Mouse (Mus musculus): ENCODE measurements at regions not wholly inside any gene's neighbourhood (a gene's known extent, or its start where the extent isn't known, plus 50 kb on each side); places are given as distances from the start of the nearest gene placed in this dataset.

DNA sequence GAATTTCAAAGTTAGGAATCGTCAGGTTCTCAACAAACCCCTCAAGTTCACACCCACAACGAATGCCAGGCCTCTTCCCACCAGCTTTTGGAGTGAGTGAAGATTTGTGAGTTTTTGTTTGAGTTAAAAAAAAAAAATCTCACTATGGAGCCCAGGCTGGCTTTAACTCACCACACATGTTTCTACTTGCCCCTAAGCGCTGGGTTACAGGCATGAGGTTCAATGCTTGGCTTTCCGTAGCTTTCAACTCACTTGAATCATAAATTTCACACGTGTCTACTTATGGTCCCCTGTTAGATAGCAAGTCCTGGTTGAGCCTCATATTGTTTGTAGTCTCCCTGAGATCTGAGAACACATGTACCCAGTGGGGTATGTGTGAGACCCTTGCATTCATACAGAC lies 122.8 kb upstream of the Efna5 start:
- TF ChIP-seq POLR2A (IDR thresholded peaks at IDR 0.05; ENCODE audit: extremely low read depth, insufficient read depth, low read length) (no peak), CTCF (IDR thresholded peaks at IDR 0.05; ENCODE audit: extremely low read depth, insufficient read depth, low read length) (no peak)
- H3K4me1 ChIP-seq (ENCODE audit: control insufficient read depth, insufficient read depth, low read length): no peaks in the 10 kb centered on the region
- H3K4me3 ChIP-seq (ENCODE audit: insufficient read depth, low read length): no peak overlapping the region
- H3K27ac ChIP-seq (ENCODE audit: insufficient read depth, low read length): no peak overlapping the region

DNA sequence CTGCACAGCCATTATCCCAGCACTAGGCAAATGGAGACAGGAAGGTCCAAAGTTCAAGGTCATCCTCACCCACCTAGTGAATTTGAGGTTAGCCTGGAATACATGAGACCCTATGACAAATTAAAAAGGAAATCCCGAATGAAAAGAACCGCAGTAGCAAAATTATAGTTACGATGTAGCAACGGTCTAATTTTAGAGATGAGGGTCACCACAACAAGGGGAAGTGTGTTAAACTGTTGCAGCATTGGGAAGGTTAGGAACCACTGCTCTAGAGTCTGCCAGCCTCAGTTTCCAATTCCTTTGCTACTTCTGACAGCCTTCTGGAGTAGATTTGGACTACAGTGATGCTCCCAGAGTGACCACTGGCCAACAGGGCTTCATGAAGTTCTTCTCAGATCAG lies 121.6 kb upstream of the Efna5 start:
- TF ChIP-seq POLR2A (IDR thresholded peaks at IDR 0.05; ENCODE audit: extremely low read depth, insufficient read depth, low read length) (no peak), CTCF (IDR thresholded peaks at IDR 0.05; ENCODE audit: extremely low read depth, insufficient read depth, low read length) (no peak)
- no peak overlapping the region for H3K27ac ChIP-seq (ENCODE audit: insufficient read depth, low read length)
- H3K4me3 ChIP-seq (ENCODE audit: insufficient read depth, low read length): no peak overlapping the region
- no peaks in the 10 kb centered on the region for H3K4me1 ChIP-seq (ENCODE audit: control insufficient read depth, insufficient read depth, low read length)

DNA sequence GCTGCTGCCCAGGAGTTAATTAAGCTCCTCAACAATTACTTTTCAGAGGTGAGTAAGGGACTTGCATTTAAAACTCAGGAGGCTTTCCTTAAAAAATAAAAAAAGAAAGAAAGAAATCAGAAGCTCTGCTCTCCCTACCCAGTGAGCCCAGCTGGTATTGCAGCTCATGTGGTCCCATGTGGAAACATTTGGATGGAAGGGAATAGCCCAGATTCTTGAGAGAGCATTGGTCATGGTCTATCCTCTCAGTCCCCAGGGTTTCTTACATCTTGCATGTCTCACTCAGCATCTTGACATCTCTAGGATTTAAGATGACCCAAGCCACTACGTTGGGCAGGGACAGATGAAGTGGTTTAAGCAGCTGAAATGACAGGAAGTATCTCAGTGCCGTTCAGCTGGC lies 120.8 kb upstream of the Efna5 start:
- TF ChIP-seq CTCF (IDR thresholded peaks at IDR 0.05; ENCODE audit: extremely low read depth, insufficient read depth, low read length) (no peak), POLR2A (IDR thresholded peaks at IDR 0.05; ENCODE audit: extremely low read depth, insufficient read depth, low read length) (no peak)
- no peak overlapping the region for H3K4me3 ChIP-seq (ENCODE audit: insufficient read depth, low read length)
- H3K4me1 ChIP-seq (ENCODE audit: control insufficient read depth, insufficient read depth, low read length): no peaks in the 10 kb centered on the region
- H3K27ac ChIP-seq (ENCODE audit: insufficient read depth, low read length): no peak overlapping the region

DNA sequence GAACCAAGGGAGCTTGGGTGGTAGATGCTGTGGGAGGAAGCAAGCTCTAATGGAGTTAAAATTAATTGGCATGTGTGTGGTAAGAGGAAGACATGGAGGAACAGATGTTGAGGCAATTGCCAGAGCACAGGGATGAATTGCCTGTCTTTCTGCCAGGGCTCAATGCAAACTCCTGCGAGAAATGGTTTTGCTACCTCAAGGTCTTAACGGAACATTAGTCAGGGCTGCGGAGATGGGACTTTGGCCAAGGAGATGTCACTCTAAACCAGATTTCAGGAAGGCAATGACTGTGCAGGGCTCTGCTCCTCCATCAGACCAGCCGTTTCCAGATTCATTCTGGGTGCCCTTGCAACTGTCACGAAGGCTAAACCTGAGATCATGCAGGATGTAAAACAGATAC lies 116.6 kb upstream of the Efna5 start:
- no peaks in the 10 kb centered on the region for H3K4me1 ChIP-seq (ENCODE audit: control insufficient read depth, insufficient read depth, low read length)
- no peak overlapping the region for H3K27ac ChIP-seq (ENCODE audit: insufficient read depth, low read length)
- TF ChIP-seq POLR2A (IDR thresholded peaks at IDR 0.05; ENCODE audit: extremely low read depth, insufficient read depth, low read length): no peak
- no peak overlapping the region for H3K4me3 ChIP-seq (ENCODE audit: insufficient read depth, low read length)

DNA sequence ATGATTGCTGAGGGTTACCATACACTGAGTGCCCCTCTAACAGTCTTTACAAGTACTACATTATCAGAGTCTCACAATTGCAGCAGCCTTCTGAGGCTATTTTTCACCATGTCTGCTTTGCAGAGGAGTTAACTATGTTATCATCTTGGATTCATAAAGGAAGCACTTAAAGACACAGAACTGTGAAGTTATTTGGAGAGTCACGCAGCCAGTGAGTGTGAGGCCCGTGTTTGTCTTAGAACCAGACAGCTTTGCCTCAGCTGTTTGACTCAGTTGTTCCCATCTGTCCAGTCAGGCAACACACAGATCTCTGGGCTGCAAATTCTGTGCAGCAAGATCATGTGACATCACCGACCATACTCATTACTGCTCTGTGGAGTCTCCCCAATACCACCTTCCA lies 114.2 kb upstream of the Efna5 start:
- TF ChIP-seq CTCF (IDR thresholded peaks at IDR 0.05; ENCODE audit: extremely low read depth, insufficient read depth, low read length) (no peak), POLR2A (IDR thresholded peaks at IDR 0.05; ENCODE audit: extremely low read depth, insufficient read depth, low read length) (no peak)

DNA sequence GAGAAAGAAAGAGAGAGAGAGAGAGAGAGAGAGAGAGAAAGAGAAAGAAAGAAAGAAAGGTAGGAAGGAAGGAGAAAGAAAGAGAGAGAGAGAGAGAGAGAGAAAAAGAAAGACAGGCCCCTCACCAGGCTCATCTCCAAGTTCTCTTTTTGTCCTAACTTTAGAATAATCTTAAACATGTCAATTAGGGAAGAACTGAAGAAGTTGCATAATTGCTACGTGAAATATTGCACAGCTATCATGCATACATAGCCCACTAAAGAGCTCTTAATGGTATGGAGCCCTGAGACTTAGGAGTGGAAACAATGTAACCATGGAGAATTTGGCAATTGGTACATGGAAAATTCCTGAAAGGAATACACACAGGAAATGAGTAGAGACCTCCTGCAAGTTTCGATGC lies 111.9 kb upstream of the Efna5 start:
- TF ChIP-seq CTCF (IDR thresholded peaks at IDR 0.05; ENCODE audit: extremely low read depth, insufficient read depth, low read length) (no peak), POLR2A (IDR thresholded peaks at IDR 0.05; ENCODE audit: extremely low read depth, insufficient read depth, low read length) (no peak)
- H3K27ac ChIP-seq (ENCODE audit: insufficient read depth, low read length): no peak overlapping the region
- no peak overlapping the region for H3K4me3 ChIP-seq (ENCODE audit: insufficient read depth, low read length)
- H3K4me1 ChIP-seq (ENCODE audit: control insufficient read depth, insufficient read depth, low read length): no peaks in the 10 kb centered on the region

More for the DNA sequence above, 114.2 kb upstream of the Efna5 start:
- no peaks in the 10 kb centered on the region for H3K4me1 ChIP-seq (ENCODE audit: control insufficient read depth, insufficient read depth, low read length)
- H3K4me3 ChIP-seq (ENCODE audit: insufficient read depth, low read length): no peak overlapping the region
- H3K27ac ChIP-seq (ENCODE audit: insufficient read depth, low read length): no peak overlapping the region

DNA sequence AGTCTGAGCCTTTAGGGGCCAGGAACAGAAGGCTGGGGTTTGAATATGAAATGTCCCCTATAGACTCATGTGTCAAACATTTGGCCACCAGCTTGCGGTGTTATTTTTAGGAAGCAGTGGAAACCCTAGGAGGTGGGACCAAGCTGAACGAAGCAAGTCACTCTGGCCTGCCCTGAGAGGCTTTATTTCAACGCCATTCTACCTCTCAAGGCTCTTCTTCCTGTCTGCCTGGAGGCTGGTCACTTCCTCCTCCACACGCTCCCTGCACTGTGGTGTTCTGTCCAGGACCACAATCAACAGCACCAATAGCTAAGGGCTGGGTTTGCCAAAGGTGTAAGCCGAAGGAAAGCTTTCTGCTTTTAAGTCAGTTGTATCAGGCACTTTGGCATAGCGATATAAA lies 105.2 kb upstream of the Efna5 start:
- no peak overlapping the region for H3K27ac ChIP-seq (ENCODE audit: insufficient read depth, low read length)
- H3K4me1 ChIP-seq (ENCODE audit: control insufficient read depth, insufficient read depth, low read length): no peaks in the 10 kb centered on the region
- no peak overlapping the region for H3K4me3 ChIP-seq (ENCODE audit: insufficient read depth, low read length)
- TF ChIP-seq CTCF (IDR thresholded peaks at IDR 0.05; ENCODE audit: extremely low read depth, insufficient read depth, low read length): no peak
- TF ChIP-seq POLR2A (IDR thresholded peaks at IDR 0.05; ENCODE audit: extremely low read depth, insufficient read depth, low read length): no peak

DNA sequence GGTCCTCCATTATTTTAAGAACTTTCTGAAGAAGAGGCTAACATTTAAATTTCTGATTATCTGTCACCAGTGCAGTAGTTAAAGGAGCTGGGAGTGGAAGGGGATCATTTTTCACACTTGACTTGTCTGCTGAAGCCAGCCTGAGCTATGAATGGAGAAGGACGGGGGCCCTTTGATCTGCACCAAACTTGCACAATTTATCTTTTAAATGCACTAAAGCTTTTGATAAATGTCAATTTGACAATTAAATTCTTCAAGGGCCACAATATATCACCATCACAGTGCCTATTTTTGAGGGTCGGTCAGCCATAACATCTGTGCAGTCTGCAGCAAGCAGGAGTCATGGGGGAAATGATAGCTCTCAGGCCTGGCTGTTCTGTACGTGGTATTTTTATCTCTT lies 99.2 kb upstream of the Efna5 start:
- no peak overlapping the region for H3K27ac ChIP-seq (ENCODE audit: insufficient read depth, low read length)
- no peak overlapping the region for H3K4me3 ChIP-seq (ENCODE audit: insufficient read depth, low read length)
- TF ChIP-seq CTCF (IDR thresholded peaks at IDR 0.05; ENCODE audit: extremely low read depth, insufficient read depth, low read length) (no peak), POLR2A (IDR thresholded peaks at IDR 0.05; ENCODE audit: extremely low read depth, insufficient read depth, low read length) (no peak)
- no peaks in the 10 kb centered on the region for H3K4me1 ChIP-seq (ENCODE audit: control insufficient read depth, insufficient read depth, low read length)

DNA sequence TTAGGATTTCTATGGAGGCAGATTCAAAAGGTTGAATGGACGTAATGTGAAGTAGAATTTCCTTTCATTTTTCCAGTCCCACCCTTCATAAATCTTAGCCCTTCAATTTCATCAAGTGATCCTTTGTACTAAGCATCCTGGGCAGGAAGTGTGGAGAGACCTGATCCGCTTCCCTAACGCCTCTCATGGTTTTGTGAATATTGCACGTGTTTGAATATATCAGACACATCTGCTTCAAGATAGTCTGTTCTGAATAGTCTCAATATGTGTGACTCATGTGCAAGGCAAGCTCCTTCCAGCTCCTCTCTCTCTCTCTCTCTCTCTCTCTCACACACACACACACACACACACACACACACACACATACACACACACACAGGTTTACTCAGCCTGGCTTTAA lies 96.4 kb upstream of the Efna5 start:
- TF ChIP-seq CTCF (IDR thresholded peaks at IDR 0.05; ENCODE audit: extremely low read depth, insufficient read depth, low read length): no peak
- TF ChIP-seq POLR2A (IDR thresholded peaks at IDR 0.05; ENCODE audit: extremely low read depth, insufficient read depth, low read length): no peak
- no peak overlapping the region for H3K4me3 ChIP-seq (ENCODE audit: insufficient read depth, low read length)
- no peaks in the 10 kb centered on the region for H3K4me1 ChIP-seq (ENCODE audit: control insufficient read depth, insufficient read depth, low read length)
- no peak overlapping the region for H3K27ac ChIP-seq (ENCODE audit: insufficient read depth, low read length)

DNA sequence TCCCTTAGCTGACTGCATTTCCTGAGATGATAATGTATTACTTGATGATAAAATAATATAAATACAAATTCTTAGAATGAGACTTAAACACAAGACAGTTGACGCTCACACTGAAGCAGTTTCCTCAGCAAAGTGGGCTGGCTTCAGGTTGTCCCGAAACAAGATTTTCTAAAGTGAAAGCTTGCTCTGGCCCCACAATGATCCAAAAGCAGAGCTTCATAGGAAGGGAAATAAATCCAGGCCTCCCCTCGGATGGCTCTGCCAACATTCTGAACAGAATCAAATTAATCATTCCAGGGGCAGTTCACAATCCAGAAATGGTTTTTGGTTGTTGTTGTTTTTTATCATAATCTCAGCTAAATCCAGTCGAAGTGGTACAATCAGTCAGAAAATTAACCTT lies 96.0 kb upstream of the Efna5 start:
- no peak overlapping the region for H3K27ac ChIP-seq (ENCODE audit: insufficient read depth, low read length)
- no peak overlapping the region for H3K4me3 ChIP-seq (ENCODE audit: insufficient read depth, low read length)
- H3K4me1 ChIP-seq (ENCODE audit: control insufficient read depth, insufficient read depth, low read length): no peaks in the 10 kb centered on the region
- TF ChIP-seq CTCF (IDR thresholded peaks at IDR 0.05; ENCODE audit: extremely low read depth, insufficient read depth, low read length) (no peak), POLR2A (IDR thresholded peaks at IDR 0.05; ENCODE audit: extremely low read depth, insufficient read depth, low read length) (no peak)

Measured in cortical plate, adult 2 months (tissue).